Mouse (Mus musculus) fat pad, adult 2 months (tissue): Measurements from ENCODE around the gene Rnf157.
"Not testable (repeated sequence)": the region's sequence is repeated elsewhere in the genome, so short reads cannot be mapped to it uniquely, and the experiment has no call there.

Experiments used
- DNase-seq: peaks from one replicate; pipeline ENCODE4 v3.0.0-alpha.2; 2011; ENCODE audit warnings: low read depth, low spot score; ENCODE audit errors: extremely low read depth

Gene Rnf157

DNA sequence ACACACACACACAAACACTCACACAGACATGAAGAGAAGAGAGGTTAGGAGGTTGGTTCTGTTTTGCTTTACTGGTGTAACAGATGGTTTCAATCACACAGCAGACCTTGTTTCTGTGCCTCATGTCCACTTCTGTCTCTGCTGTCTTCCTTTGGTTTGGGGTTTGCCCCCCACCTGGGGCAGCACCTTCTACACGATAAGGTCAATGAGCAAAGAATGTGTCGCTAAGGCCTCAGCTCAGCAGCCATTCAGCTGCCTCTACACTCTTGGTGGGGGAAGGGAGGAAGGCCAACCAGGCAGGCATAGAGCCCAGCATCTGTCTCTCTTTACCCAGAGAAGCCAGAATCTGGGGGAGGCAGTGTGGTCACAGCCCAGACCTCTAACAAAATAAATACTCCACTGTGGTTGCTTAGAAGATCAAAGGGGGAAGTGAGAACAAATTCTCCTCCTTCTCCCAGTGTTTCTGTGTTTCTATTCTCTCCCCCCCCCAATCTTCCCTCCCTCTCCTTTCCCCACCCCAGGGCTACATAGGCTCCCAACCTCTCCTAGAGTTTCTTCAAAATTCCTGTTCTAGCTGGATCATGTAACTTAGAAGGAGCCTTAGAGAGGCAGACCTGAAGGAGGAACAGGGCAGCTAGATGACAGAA, 5.5 kb upstream of the Rnf157 start:
- no peak for DNase-seq

- DNase-seq: no peak
Measured at GRCm38 (mm10) chr11:116417054-116417453, 4.2 kb upstream of the Rnf157 start.

DNA sequence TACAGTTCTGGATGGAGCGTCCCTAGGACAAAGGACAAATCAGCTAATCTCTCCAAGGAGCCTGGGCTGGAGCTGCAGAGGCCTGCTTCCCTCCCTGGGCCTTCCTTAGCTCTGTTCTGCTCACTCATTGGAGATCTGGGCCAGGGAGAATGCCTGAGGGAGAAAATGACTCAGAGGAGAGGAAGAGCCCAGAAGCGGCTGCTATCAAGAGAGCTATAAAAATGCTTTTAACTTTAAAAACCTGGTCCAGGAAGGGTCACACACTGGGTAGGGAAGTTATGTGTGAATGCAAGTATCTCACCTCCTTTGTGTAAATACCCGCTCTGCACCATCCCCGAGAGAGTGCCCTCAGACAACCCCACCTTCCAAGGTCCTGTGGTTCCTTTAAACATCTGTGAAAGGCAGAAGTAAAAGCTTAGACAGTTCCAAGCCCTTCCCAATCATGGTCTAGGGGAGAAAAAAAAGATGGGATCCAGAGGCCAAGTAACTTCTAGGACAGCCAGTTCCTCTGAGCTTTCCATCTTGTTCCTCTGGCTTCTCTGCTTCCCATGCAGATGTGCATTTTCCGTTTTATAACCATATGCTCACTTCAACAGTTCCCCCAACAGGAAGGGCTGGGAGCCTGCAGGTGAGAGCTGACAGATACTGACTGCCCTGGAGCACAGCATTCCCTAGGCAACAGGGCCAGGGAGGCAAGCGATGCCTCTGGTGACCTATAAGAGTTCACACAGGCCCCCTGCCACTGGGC, 3.5 kb upstream of the Rnf157 start:
- no peak for DNase-seq

GRCm38 (mm10) chr11:116413631-116414022, 795 bp upstream of the Rnf157 start:
- no peak for DNase-seq

- no peak for DNase-seq
Measured at GRCm38 (mm10) chr11:116412028-116412827, 604 bp downstream of the Rnf157 start.

DNA sequence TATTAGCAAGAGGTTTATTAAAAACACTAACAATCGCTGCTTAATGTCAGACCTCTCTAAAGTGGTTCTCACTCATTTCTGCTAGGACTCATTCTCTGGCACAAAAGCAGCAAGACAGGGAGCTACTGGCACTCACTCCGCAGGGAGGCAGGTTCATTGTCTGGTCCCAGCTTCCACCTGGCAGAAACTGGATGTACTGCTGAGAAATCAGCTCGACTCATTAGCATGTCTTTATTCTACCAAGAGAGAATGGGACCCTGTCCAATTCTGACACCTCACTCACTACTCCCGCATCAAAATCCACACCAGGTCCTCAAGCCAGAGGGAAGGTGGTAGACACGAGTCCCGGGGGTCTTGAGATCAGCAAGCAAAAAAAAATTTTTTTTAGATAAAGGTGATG, 1.2 kb downstream of the Rnf157 start:
- no peak for DNase-seq

DNA sequence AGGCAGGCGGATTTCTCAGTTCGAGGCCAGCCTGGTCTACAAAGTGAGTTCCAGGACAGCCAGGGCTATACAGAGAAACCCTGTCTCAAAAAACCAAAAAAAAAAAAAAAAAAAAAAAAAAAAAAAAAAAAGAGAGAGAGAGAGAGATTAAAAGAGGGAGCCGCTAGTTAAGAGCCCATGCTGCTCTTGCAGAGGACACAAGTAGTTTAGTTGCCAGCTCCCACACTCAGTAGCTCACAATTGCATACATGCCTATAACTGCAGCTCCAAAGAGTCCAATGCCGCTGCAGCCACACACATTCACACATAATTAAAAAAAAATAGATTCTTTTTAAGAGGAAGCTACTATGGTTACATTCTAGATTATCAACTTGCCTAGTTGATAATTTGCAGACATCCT, 2.4 kb downstream of the Rnf157 start:
- DNase-seq: not testable (repeated sequence)

- DNase-seq: no peak
Measured at GRCm38 (mm10) chr11:116409008-116409407, 3.8 kb downstream of the Rnf157 start.

DNA sequence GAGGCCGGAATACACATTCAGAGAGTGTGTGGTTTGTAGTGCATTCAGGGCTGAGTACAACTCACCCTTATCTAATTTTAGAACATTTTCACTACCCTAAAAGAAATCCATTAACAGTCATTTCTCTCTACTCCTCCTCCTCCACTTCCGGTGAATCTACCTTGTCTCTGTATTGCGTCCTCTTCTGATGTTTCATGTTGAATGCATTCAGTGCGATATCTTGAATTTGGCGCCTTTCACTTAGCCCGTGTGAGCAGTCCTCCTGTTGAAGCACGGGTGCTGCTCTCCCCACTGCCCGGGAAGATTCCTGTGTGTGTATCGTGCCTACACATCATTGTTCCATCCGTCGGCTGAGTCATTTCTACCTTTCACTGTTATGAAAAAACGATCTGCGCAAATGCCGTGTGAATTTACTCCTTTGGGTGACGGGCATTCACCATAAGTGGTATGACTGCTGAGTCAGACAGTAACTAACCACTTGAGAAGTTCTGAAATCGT, 6.6 kb downstream of the Rnf157 start:
- no peak for DNase-seq

DNA sequence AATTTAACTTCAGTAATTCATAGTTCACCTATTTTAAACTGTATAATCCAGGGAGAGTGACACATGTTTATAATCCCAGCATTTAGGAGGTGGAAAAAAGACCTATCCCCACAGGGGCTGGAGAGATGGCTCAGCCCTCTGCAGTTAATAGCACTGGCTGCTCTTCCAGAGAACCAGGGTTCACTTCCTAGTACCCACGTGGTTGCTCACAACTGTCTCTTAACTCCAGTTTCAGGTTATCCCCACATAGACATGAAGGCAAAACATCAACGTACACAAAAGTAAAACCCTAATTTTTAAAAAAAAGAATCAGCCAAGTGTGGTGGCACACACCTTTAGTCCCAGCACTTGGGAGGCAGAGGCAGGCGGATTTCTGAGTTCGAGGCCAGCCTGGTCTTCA, 7.2 kb downstream of the Rnf157 start:
- DNase-seq: no peak

DNA sequence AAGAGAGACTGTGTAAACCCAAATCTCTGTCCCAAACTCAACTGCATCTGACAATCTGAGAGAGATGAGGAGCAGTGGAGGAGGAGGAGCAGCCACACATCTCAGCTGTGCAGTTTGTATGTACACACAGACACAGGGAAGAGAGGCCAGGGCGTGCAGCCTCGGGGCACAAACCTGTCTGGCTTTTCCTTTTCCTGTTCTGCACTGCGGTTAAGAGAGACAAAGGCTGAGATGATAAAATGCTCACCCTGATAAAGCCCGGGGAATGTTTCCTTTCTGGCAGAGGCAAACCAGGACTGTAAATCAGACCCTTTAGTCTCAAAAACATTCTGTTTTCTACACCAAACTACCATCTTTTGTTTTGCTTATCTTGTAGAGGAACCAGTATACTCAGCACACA, 12.3 kb downstream of the Rnf157 start:
- DNase-seq: no peak

DNA sequence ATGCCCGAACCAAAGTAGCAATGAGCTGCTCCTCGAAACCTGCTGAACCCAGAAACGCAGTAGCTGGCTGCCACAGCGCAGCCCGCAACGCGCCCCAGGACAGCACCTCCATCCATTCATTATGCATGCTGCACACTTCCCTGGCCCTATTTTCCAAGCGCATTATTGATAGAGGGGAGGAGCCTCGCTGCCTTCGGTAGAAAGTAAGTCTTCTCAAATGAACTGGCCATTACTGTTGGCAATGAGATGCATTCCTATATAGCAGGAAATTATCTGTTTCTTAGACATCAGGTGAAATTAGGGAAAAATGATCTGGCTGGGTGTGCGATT, 14.5 kb downstream of the Rnf157 start:
- no peak for DNase-seq

GRCm38 (mm10) chr11:116397517-116398347, 15.1 kb downstream of the Rnf157 start:
- DNase-seq: no peak

DNA sequence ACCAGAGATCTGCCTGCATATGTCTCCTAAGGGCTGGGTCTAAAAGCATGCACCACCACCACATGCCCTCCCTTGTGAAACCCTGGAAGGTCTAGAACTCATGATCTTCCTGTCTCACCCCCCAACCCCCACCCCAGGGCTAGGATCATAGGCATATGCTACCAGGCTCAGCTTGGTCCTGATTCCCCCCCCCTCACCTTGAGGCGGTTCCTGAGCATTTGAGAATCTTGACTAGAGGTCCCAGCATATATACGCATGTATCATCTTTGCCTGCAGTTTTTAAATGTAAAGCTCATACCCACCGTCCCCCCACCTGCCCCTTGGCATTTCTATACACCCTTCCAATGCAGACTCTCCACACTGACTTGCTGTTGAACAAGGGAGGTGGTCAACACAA, 15.9 kb downstream of the Rnf157 start:
- DNase-seq: no peak

DNA sequence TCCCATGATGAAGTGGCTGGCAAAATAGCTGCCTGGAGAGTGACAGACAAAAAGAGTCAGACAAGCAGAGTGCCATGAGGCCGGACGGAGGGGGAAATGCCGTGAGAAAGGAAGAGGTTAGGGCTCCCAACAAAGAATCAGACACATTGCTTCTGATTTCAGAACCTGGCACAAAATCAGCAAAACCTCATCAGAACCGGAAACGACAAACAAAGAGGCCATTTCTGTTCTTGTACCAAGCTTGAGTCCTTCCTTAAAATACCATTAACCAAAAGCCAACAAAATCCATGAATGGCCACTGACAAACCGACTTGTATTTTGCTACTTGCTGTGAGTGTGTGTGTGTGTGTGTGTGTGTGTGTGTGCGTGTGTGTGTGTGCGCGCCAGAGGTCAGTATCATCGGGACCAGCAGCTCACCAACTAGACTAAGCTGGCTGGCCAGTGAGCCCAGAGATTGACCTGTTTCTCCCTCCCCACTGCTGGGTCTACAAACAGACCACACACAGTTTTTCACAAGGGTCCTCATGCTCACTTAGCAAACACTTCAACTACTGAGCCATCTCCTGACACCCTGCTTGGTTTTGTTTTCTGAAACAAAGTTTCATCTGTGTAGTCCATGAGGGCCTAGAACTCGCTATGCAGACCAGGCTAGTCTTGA, 16.4 kb downstream of the Rnf157 start:
- DNase-seq: no peak

DNA sequence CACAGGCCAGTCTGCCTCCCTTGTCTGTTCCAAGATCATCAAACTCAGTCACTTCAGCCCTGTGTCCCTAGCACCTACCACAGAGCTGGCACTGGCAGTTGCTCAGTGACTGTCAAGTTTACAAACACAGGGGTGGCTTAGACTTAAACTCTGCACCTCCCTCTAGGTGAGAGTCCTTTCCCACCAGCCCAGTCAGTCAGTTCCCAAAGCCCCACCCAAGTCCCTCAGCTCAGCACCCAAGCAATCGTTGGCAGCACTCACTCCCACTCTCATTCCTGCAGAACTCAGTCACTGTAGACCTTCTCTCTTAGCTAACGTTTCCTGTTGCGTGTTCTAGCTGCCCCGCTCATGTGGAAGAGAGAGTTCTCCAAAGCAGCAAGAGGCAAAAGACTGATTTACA, 18.1 kb downstream of the Rnf157 start:
- DNase-seq: peak; percentile 3

- peak; percentile 55 for DNase-seq
Measured at GRCm38 (mm10) chr11:116388841-116389480, 23.9 kb downstream of the Rnf157 start.

GRCm38 (mm10) chr11:116387086-116388071, 25.5 kb downstream of the Rnf157 start:
- no peak for DNase-seq

DNA sequence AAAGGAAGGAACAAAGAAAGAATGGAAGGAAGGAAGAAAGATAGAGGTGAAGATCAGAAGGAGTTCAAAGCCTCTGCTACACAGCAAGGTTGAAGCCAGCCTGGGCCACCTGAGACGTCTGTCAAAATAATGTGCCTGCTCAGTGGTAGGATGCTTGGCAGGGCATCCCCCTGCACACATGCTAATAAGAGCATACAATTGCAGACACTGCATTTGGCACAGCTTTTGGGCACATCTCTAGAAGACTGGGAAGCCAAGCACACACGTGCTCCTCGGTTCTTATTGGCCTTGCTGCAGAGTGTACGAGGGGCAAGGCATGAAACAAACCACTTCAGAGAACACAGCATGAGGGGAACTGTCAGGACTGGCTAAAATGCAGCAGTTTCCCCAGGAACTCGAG, 26.8 kb downstream of the Rnf157 start:
- no peak for DNase-seq
